Mouse (Mus musculus): ENCODE data around the gene Olfr1276. TPM values are rescaled to one million over a fixed set of nuclear protein-coding genes. Genes with fewer than 3 reads are reported as not detected.

Olfr1276 gene
- polyA plus RNA-seq (2012; rRNA removed), result not detected in 2 replicates

DNA sequence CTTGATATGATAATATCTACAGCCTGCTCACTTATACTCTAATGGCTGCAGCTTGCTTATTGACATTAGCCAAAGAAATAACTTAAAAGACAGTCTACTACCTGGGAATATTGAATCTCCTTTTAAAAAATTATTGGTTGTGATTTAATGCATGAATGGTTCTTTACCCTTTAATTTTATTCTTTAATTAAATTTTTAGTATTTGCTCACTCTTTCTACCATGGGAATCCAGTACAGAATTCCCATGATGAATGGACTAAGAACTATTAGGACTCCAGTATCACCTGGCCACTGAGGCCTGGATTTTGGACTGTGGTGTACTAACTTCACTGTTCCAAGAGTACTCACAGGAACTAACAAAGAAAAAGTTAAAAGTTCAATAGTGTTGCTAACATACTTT, at the start of gene Olfr1276:
Gene Olfr1276, plus strand, starts transcription at position 301 of the 400 bp plus-strand sequence.

DNA sequence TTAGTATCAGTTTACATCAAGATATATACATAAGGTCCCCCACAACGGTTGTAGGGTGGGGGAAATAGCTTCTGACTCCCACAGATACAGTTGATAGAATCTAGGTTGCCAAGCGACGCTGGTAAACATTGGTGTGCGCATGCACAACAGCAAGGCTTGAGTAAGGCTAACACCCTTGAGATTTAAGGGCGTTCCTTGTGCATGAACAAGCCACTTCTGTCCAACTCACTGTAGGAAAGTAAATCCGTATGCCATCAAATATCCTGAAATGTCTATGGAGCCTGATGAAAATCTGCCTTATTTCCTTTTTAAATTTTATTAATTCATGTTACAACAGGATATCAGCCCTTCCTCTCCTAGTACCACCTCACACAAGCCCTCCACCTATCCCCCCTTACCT, 24.8 kb upstream of the Olfr1276 start, which contains the start of gene 4930430A15Rik:
Gene 4930430A15Rik, minus strand, starts transcription at position 101 of the 400 bp plus-strand sequence.

DNA sequence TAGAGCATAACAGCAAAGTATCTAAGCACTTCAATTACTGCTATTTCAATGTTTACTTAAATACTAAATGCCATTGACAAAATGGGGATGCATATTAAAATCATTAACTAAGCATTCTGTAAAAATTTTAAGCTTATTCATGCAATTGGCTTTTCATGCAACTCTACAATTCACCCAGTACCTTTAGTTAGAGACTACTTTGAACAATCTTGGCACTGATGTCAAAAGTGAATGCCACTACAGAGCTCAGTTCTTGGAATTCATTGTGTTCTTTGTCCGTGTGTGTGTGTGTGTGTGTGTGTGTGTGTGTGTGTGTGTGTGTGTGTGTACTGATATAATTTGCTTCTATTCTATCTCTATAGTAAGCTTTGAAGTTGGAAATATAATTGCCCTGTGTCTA, 19.1 kb upstream of the Olfr1276 start, which contains the start of gene Olfr1275:
Gene Olfr1275, minus strand, starts transcription at position 101 of the 400 bp plus-strand sequence.

DNA sequence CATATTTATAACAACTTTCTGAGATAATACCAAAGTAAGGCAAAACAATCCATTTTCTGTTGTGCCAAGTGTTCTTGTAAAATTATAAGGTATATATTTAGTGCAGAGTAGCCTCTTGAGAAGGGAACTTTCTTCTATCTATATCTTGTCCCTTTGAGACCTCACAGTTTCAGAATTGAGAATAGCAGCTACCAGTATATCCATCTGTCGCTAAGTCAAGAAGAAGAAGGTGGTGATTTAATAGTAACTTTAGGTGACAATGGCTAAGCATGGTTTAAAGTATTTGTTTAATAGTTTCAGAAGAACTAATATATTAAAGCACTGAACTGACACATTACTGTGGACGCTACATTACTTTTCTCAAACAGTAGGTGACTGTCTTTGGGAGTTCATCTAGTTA, 19.7 kb downstream of the Olfr1276 start, which contains the start of gene Olfr1277:
Gene Olfr1277, minus strand, starts transcription at position 101 of the 400 bp plus-strand sequence.

DNA sequence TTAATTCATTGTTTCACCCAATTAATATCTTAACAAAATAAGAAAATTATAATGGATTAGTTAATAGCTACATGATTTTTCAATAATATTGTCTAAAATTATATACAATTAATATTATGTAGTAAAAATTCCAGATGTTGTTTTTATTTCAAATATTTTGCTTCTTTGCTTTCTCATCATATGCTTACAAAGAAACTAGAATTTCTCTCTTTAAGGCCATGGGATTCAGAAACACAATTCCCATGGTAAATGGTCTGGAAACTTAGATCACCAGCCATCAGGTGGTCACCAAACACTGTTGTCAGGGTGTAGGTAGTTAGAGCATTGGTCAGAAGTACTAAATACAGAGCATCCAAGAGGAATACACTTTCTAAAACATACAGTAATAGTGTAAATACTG, 35.5 kb downstream of the Olfr1276 start, which contains the start of gene Olfr1278:
Gene Olfr1278, plus strand, starts transcription at position 301 of the 400 bp plus-strand sequence.

DNA sequence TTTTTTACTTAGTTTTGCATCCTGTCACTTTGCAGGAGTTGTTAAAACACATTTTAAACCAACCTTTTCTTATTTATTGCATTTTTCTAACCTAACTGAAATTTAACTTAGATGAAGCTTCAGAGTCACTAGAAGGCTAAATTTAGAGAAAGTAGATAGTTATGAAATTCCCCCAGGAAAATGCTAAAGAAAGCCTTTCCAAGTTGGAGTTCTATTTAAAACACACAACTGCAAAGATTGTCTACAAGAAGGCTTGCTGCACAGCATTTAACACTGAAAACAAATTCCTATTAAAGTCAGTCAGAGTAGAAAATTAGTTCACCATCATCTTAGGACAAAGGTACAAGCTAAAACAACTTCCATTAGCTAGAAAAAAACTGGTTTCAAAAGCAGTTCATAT, 46.1 kb downstream of the Olfr1276 start, which contains the start of gene Olfr1279:
Gene Olfr1279, plus strand, starts transcription at position 262 of the 400 bp plus-strand sequence.

Other genes starting within 250 kb of the Olfr1276 start
- gene Gm13941, start 148.5 kb upstream of the Olfr1276 start, polyA plus RNA-seq (2012; rRNA removed), result not detected in 2 replicates
- not detected in 2 replicates for gene Gm15130, start 101.6 kb upstream of the Olfr1276 start, polyA plus RNA-seq (2012; rRNA removed)
- not detected in 2 replicates for gene 4930430A15Rik, start 24.9 kb upstream of the Olfr1276 start, polyA plus RNA-seq (2012; rRNA removed)
- not detected in 2 replicates for gene Olfr1275, start 19.2 kb upstream of the Olfr1276 start, polyA plus RNA-seq (2012; rRNA removed)
- gene Olfr1277, start 19.6 kb downstream of the Olfr1276 start, polyA plus RNA-seq (2012; rRNA removed), result not detected in 2 replicates
- not detected in 2 replicates for gene Olfr1278, start 35.6 kb downstream of the Olfr1276 start, polyA plus RNA-seq (2012; rRNA removed)
- not detected in 2 replicates for gene Olfr1279, start 46.1 kb downstream of the Olfr1276 start, polyA plus RNA-seq (2012; rRNA removed)
- gene Olfr1280, start 59.5 kb downstream of the Olfr1276 start, polyA plus RNA-seq (2012; rRNA removed), result not detected in 2 replicates
- not detected in 2 replicates for gene Olfr1281, start 72.0 kb downstream of the Olfr1276 start, polyA plus RNA-seq (2012; rRNA removed)
- gene Olfr1282, start 81.6 kb downstream of the Olfr1276 start, polyA plus RNA-seq (2012; rRNA removed), result not detected in 2 replicates
- gene Olfr1283, start 112.3 kb downstream of the Olfr1276 start, polyA plus RNA-seq (2012; rRNA removed), result not detected in 2 replicates
- gene Olfr1284, start 121.0 kb downstream of the Olfr1276 start, polyA plus RNA-seq (2012; rRNA removed), result not detected in 2 replicates
- gene Olfr1286, start 168.6 kb downstream of the Olfr1276 start, polyA plus RNA-seq (2012; rRNA removed), result not detected in 2 replicates
- gene Olfr1287, start 194.6 kb downstream of the Olfr1276 start, polyA plus RNA-seq (2012; rRNA removed), result not detected in 2 replicates
- not detected in 2 replicates for gene Olfr1288, start 219.6 kb downstream of the Olfr1276 start, polyA plus RNA-seq (2012; rRNA removed)
- not detected in 2 replicates for gene Olfr1289, start 226.3 kb downstream of the Olfr1276 start, polyA plus RNA-seq (2012; rRNA removed)
- gene Olfr1290, start 239.3 kb downstream of the Olfr1276 start, polyA plus RNA-seq (2012; rRNA removed), result not detected in 2 replicates
- gene Olfr1291-ps1, start 242.7 kb downstream of the Olfr1276 start, polyA plus RNA-seq (2012; rRNA removed), result not detected in 2 replicates